Mouse (Mus musculus) limb, embryonic 13.5 days (tissue): Measurements from ENCODE around the gene Sppl3. TPM values are rescaled to one million over a fixed set of nuclear protein-coding genes. Genes with fewer than 3 reads are reported as not detected.
"Not testable (repeated sequence)": the region's sequence is repeated elsewhere in the genome, so short reads cannot be mapped to it uniquely, and the experiment has no call there.

Experiments used
- ATAC-seq: fragments of 200-750 bp; cut with Nextera tagmentation; 2 replicates; pipeline ENCODE4 v1.8.0; 2017; ENCODE audit warnings: low read depth, moderate number of reproducible peaks, moderate TSS enrichment; ENCODE audit not compliant: low FRiP score
- H3K27ac ChIP-seq: fragments of 300-500 bp; sonication (generic); 2 replicates; pipeline ENCODE4 v1.5.1; 2015; ENCODE audit warnings: inconsistent platforms, mild to moderate bottlenecking, moderate library complexity
- H3K27me3 ChIP-seq: fragments of 300-500 bp; sonication (generic); 2 replicates; pipeline ENCODE4 v1.6.1; 2015; ENCODE audit warnings: mild to moderate bottlenecking, inconsistent platforms
- H3K36me3 ChIP-seq: fragments of 300-500 bp; sonication (generic); 2 replicates; pipeline ENCODE4 v1.6.1; 2015; ENCODE audit warnings: inconsistent platforms, mild to moderate bottlenecking, moderate library complexity
- H3K4me1 ChIP-seq: fragments of 300-500 bp; sonication (generic); 2 replicates; pipeline ENCODE4 v1.6.1; 2015; ENCODE audit warnings: inconsistent platforms
- H3K4me2 ChIP-seq: fragments of 300-500 bp; sonication (generic); replicated peaks from 2 replicates; pipeline ENCODE4 v1.6.1; 2015; ENCODE audit warnings: inconsistent platforms, mild to moderate bottlenecking, moderate library complexity
- H3K4me3 ChIP-seq: fragments of 300-500 bp; sonication (generic); 2 replicates; pipeline ENCODE4 v1.5.1; 2015; ENCODE audit warnings: moderate library complexity, mild to moderate bottlenecking, inconsistent platforms
- H3K9ac ChIP-seq: fragments of 300-500 bp; sonication (generic); 2 replicates; pipeline ENCODE4 v1.6.1; 2015; ENCODE audit warnings: mild to moderate bottlenecking, inconsistent platforms
- H3K9me3 ChIP-seq: fragments of 300-500 bp; sonication (generic); 2 replicates; pipeline ENCODE4 v1.6.1; 2016; ENCODE audit warnings: inconsistent platforms
- WGBS: fragments of 180-500 bp; shearing (Covaris S2); methylation state at CpG from one replicate; pipeline ENCODE4 v1.1.7; 2015; 5-methylcytosine and 5-hydroxymethylcytosine counted together
- polyA plus RNA-seq: library from polyadenylated mRNA; unstranded; fragments of >200 nt; fragmentation: Nextera tagmentation; extraction: Ambion mirVana; gene quantifications from 2 replicates; pipeline ENCODE4 v1.2.1, GENCODE M21; 2015

Gene Sppl3
- polyA plus RNA-seq, 1 experiment from 2014 or later = 16.2 TPM

- no peak overlapping the region for H3K9ac ChIP-seq
- WGBS = 89% methylated on average over 3 of the region's 3 CpGs
- no peaks in the 10 kb centered on the region for H3K9me3 ChIP-seq
- H3K36me3 ChIP-seq = peaks cover 6% of the 10 kb centered on the region; the same call in 1 of the 2 replicates
- peaks cover 23% of the 10 kb centered on the region for H3K4me1 ChIP-seq
- H3K4me2 ChIP-seq = no peak overlapping the region
- ATAC-seq = no peak
- no peak overlapping the region for H3K4me3 ChIP-seq
- H3K27me3 ChIP-seq = no peaks in the 10 kb centered on the region
- H3K27ac ChIP-seq = no peak overlapping the region
Observed at GRCm38 (mm10) chr5:115069611-115070010, 58.7 kb downstream of the Sppl3 start.

- Histone ChIP-seq H3K36me3 (peaks cover 11% of the 10 kb centered on the region), H3K4me3 (no peak overlapping the region), H3K27me3 (no peaks in the 10 kb centered on the region), H3K27ac (peak overlapping the region; percentile 22; the same call in 1 of the 2 replicates), H3K4me1 (peaks cover 23% of the 10 kb centered on the region), H3K9me3 (no peaks in the 10 kb centered on the region), H3K4me2 (no peak overlapping the region), H3K9ac (no peak overlapping the region)
- ATAC-seq = no peak
- WGBS = 93% methylated on average over 2 of the region's 2 CpGs
Observed at GRCm38 (mm10) chr5:115070457-115070856, 59.5 kb downstream of the Sppl3 start.

- Histone ChIP-seq H3K4me2 (no peak overlapping the region), H3K4me1 (peaks cover 23% of the 10 kb centered on the region), H3K36me3 (peaks cover 19% of the 10 kb centered on the region), H3K27me3 (no peaks in the 10 kb centered on the region), H3K9ac (no peak overlapping the region), H3K9me3 (no peaks in the 10 kb centered on the region), H3K27ac (peak overlapping the region; percentile 58; the same call in 1 of the 2 replicates), H3K4me3 (no peak overlapping the region)
- WGBS = 84% methylated on average over 11 of the region's 11 CpGs
- no peak for ATAC-seq
Observed at GRCm38 (mm10) chr5:115071096-115071901, 60.4 kb downstream of the Sppl3 start.

- H3K27me3 ChIP-seq = no peaks in the 10 kb centered on the region
- no peak overlapping the region for H3K4me2 ChIP-seq
- no peak overlapping the region for H3K9ac ChIP-seq
- no peak for ATAC-seq
- peak overlapping the region; percentile 48; the same call in 1 of the 2 replicates for H3K27ac ChIP-seq
- H3K4me1 ChIP-seq = peaks cover 23% of the 10 kb centered on the region
- peaks cover 20% of the 10 kb centered on the region for H3K36me3 ChIP-seq
- WGBS = 87% methylated on average over 7 of the region's 7 CpGs
- H3K9me3 ChIP-seq = no peaks in the 10 kb centered on the region
- no peak overlapping the region for H3K4me3 ChIP-seq
Observed at GRCm38 (mm10) chr5:115072143-115072542, 61.2 kb downstream of the Sppl3 start.

GRCm38 (mm10) chr5:115073306-115073705 is 62.4 kb downstream of the Sppl3 start:
- not testable (repeated sequence) for H3K4me2 ChIP-seq
- WGBS = 31% methylated on average over 8 of the region's 8 CpGs

GRCm38 (mm10) chr5:115074749-115075148 is 63.8 kb downstream of the Sppl3 start:
- ATAC-seq = no peak
- H3K4me3 ChIP-seq = no peak overlapping the region
- no peaks in the 10 kb centered on the region for H3K27me3 ChIP-seq
- peaks cover 23% of the 10 kb centered on the region for H3K4me1 ChIP-seq
- peaks cover 20% of the 10 kb centered on the region for H3K36me3 ChIP-seq
- H3K4me2 ChIP-seq = no peak overlapping the region
- 71% methylated on average over 4 of the region's 4 CpGs for WGBS
- no peak overlapping the region for H3K27ac ChIP-seq
- H3K9me3 ChIP-seq = no peaks in the 10 kb centered on the region
- H3K9ac ChIP-seq = no peak overlapping the region

More at GRCm38 (mm10) chr5:115073306-115073705, 62.4 kb downstream of the Sppl3 start:
- H3K27ac ChIP-seq, ATAC-seq, H3K9me3 ChIP-seq, H3K4me3 ChIP-seq, H3K9ac ChIP-seq, H3K27me3 ChIP-seq: not testable (repeated sequence)
- H3K4me1 ChIP-seq = peaks cover 23% of the 10 kb centered on the region
- H3K36me3 ChIP-seq = peaks cover 20% of the 10 kb centered on the region

- Histone ChIP-seq H3K36me3 (peaks cover 22% of the 10 kb centered on the region), H3K4me3 (no peak overlapping the region), H3K4me1 (peaks cover 20% of the 10 kb centered on the region), H3K9ac (no peak overlapping the region), H3K9me3 (no peaks in the 10 kb centered on the region), H3K27ac (no peak overlapping the region), H3K27me3 (no peaks in the 10 kb centered on the region), H3K4me2 (no peak overlapping the region)
- 60% methylated on average over 5 of the region's 5 CpGs for WGBS
- ATAC-seq = no peak
Observed at GRCm38 (mm10) chr5:115076144-115076901, 65.4 kb downstream of the Sppl3 start.

- H3K4me2 ChIP-seq = no peak overlapping the region
- no peaks in the 10 kb centered on the region for H3K4me1 ChIP-seq
- no peaks in the 10 kb centered on the region for H3K9me3 ChIP-seq
- no peak overlapping the region for H3K27ac ChIP-seq
- H3K36me3 ChIP-seq = peaks cover 51% of the 10 kb centered on the region
- 82% methylated on average over 5 of the region's 5 CpGs for WGBS
- H3K4me3 ChIP-seq = no peak overlapping the region
- H3K27me3 ChIP-seq = no peaks in the 10 kb centered on the region
- no peak overlapping the region for H3K9ac ChIP-seq
- no peak for ATAC-seq
Observed at GRCm38 (mm10) chr5:115081636-115082035, 70.7 kb downstream of the Sppl3 start.

GRCm38 (mm10) chr5:115083492-115083891 is 72.6 kb downstream of the Sppl3 start:
- WGBS = 81% methylated on average over 6 of the region's 6 CpGs
- H3K4me2 ChIP-seq = no peak overlapping the region
- H3K9me3 ChIP-seq = no peaks in the 10 kb centered on the region
- ATAC-seq = no peak
- no peak overlapping the region for H3K4me3 ChIP-seq
- H3K4me1 ChIP-seq = no peaks in the 10 kb centered on the region
- no peak overlapping the region for H3K27ac ChIP-seq
- peaks cover 69% of the 10 kb centered on the region for H3K36me3 ChIP-seq
- H3K9ac ChIP-seq = no peak overlapping the region
- no peaks in the 10 kb centered on the region for H3K27me3 ChIP-seq

GRCm38 (mm10) chr5:115085675-115086074 is 74.7 kb downstream of the Sppl3 start:
- WGBS = 97% methylated on average over 2 of the region's 2 CpGs
- no peak for ATAC-seq
- peaks cover 91% of the 10 kb centered on the region for H3K36me3 ChIP-seq

GRCm38 (mm10) chr5:115089592-115090268 is 78.8 kb downstream of the Sppl3 start:
- no peak overlapping the region for H3K4me3 ChIP-seq
- peaks cover 86% of the 10 kb centered on the region for H3K36me3 ChIP-seq
- WGBS = 91% methylated on average over 5 of the region's 5 CpGs
- no peaks in the 10 kb centered on the region for H3K27me3 ChIP-seq
- H3K9me3 ChIP-seq = no peaks in the 10 kb centered on the region
- no peak overlapping the region for H3K27ac ChIP-seq
- H3K4me2 ChIP-seq = no peak overlapping the region
- H3K9ac ChIP-seq = no peak overlapping the region
- no peak for ATAC-seq
- H3K4me1 ChIP-seq = no peaks in the 10 kb centered on the region

More at GRCm38 (mm10) chr5:115085675-115086074, 74.7 kb downstream of the Sppl3 start:
- Histone ChIP-seq H3K27me3 (no peaks in the 10 kb centered on the region), H3K9ac (no peak overlapping the region), H3K4me3 (no peak overlapping the region), H3K9me3 (no peaks in the 10 kb centered on the region), H3K27ac (no peak overlapping the region), H3K4me2 (no peak overlapping the region), H3K4me1 (no peaks in the 10 kb centered on the region)

GRCm38 (mm10) chr5:115091015-115091414 is 80.1 kb downstream of the Sppl3 start:
- Histone ChIP-seq H3K27me3 (no peaks in the 10 kb centered on the region), H3K9me3 (no peaks in the 10 kb centered on the region), H3K4me2 (no peak overlapping the region), H3K36me3 (peaks cover 89% of the 10 kb centered on the region), H3K4me3 (no peak overlapping the region), H3K4me1 (no peaks in the 10 kb centered on the region), H3K9ac (no peak overlapping the region), H3K27ac (no peak overlapping the region)
- no peak for ATAC-seq
- 73% methylated on average over 3 of the region's 3 CpGs for WGBS
